Mouse (Mus musculus): Measurements from ENCODE around the gene Trmt5. TPM values are rescaled to one million over a fixed set of nuclear protein-coding genes. Genes with fewer than 3 reads are reported as not detected.

Trmt5 gene
- total and polyA plus RNA-seq, 3 experiments: 21.9 to 51.3 (median 40.5) TPM

GRCm38 (mm10) chr12:73266597-73266996 is 19.9 kb downstream of the Trmt5 start:
- TF ChIP-seq MAZ (IDR thresholded peaks at IDR 0.05; ENCODE audit: low read depth, low read length): no peak
- TF ChIP-seq NRF1 (IDR thresholded peaks at IDR 0.05; ENCODE audit: low read depth, low read length): no peak
- TF ChIP-seq POLR2AphosphoS2 (IDR thresholded peaks at IDR 0.05; ENCODE audit: low read depth, low read length): no peak
- H3K9me3 ChIP-seq (replicated peaks; ENCODE audit: low read length): no peaks in the 10 kb centered on the region
- dilution Hi-C loops (cut with MboI; ENCODE audit: extremely low pct_ligation_motif_present, extremely low pct_unique_long_range_greater_than_20kb, low sequenced_read_pairs): no loop called here
- no peak overlapping the region for H3K4me2 ChIP-seq (ENCODE audit: insufficient read depth, low read depth, poor library complexity, severe bottlenecking)
- no peak overlapping the region for H3K9ac ChIP-seq (ENCODE audit: insufficient read depth, low read depth)
- peaks cover 0 to 14% of the 10 kb centered on the region in 2 experiments for H3K36me3 ChIP-seq (replicated peaks in 1 of 2; ENCODE audit: control insufficient read depth in 1 of 2, insufficient read depth in 1 of 2, low read length in 1 of 2)
- H3K4me1 ChIP-seq (ENCODE audit: control insufficient read depth in 1 of 2, insufficient read depth in 2 of 2): no peaks in the 10 kb centered on the region
- in situ Hi-C loops (cut with MboI; ENCODE audit: low pct_ligation_motif_present, low pct_unique_long_range_greater_than_20kb, low sequenced_read_pairs): no loop called here
- no peak overlapping the region for H3K27ac ChIP-seq (ENCODE audit: insufficient read depth, low read depth)
- no peak for DNase-seq (ENCODE audit: extremely low read depth)
- no peak overlapping the region for H3K4me3 ChIP-seq (replicated peaks in 1 of 3; ENCODE audit: low read depth in 2 of 3, low read length in 2 of 3, poor library complexity in 1 of 3)
- H3K27me3 ChIP-seq (replicated peaks): no peaks in the 10 kb centered on the region
- H3K79me2 ChIP-seq (replicated peaks; ENCODE audit: control insufficient read depth, extremely low read depth, insufficient read depth, poor library complexity, severe bottlenecking): no peaks in the 10 kb centered on the region

GRCm38 (mm10) chr12:73265381-73265978 is 21.0 kb downstream of the Trmt5 start:
- H3K4me3 ChIP-seq (replicated peaks in 1 of 3; ENCODE audit: low read depth in 2 of 3, low read length in 2 of 3, poor library complexity in 1 of 3): no peak overlapping the region
- dilution Hi-C loops (cut with MboI; ENCODE audit: extremely low pct_ligation_motif_present, extremely low pct_unique_long_range_greater_than_20kb, low sequenced_read_pairs) (no loop called here), in situ Hi-C loops (cut with MboI; ENCODE audit: low pct_ligation_motif_present, low pct_unique_long_range_greater_than_20kb, low sequenced_read_pairs) (no loop called here)
- H3K36me3 ChIP-seq (replicated peaks in 1 of 2; ENCODE audit: control insufficient read depth in 1 of 2, insufficient read depth in 1 of 2, low read length in 1 of 2): peaks cover 0 to 13% of the 10 kb centered on the region in 2 experiments
- no peak overlapping the region for H3K4me2 ChIP-seq (ENCODE audit: insufficient read depth, low read depth, poor library complexity, severe bottlenecking)
- H3K9ac ChIP-seq (ENCODE audit: insufficient read depth, low read depth): no peak overlapping the region
- H3K79me2 ChIP-seq (replicated peaks; ENCODE audit: control insufficient read depth, extremely low read depth, insufficient read depth, poor library complexity, severe bottlenecking): no peaks in the 10 kb centered on the region
- H3K9me3 ChIP-seq (replicated peaks; ENCODE audit: low read length): no peaks in the 10 kb centered on the region
- no peak overlapping the region for H3K27ac ChIP-seq (ENCODE audit: insufficient read depth, low read depth)
- H3K27me3 ChIP-seq (replicated peaks): no peaks in the 10 kb centered on the region
- no peaks in the 10 kb centered on the region for H3K4me1 ChIP-seq (ENCODE audit: control insufficient read depth in 1 of 2, insufficient read depth in 2 of 2)
- TF ChIP-seq ZNF384 (IDR thresholded peaks at IDR 0.05; ENCODE audit: low read depth, low read length) (no peak), PAX5 (IDR thresholded peaks at IDR 0.05; ENCODE audit: low read length) (no peak), BHLHE40 (IDR thresholded peaks at IDR 0.05; ENCODE audit: low read depth, low read length) (no peak), MEF2A (IDR thresholded peaks at IDR 0.05; ENCODE audit: borderline replicate concordance, low read depth, low read length) (no peak), USF2 (conservative IDR thresholded peaks at IDR 0.05; ENCODE audit: low read depth, low read length) (no peak), ZMIZ1 (IDR thresholded peaks at IDR 0.05; ENCODE audit: low read depth, low read length) (no peak), EP300 (IDR thresholded peaks at IDR 0.05; ENCODE audit: low read length) (no peak), SIN3A (IDR thresholded peaks at IDR 0.05; ENCODE audit: low read length) (no peak), MXI1 (IDR thresholded peaks at IDR 0.05; ENCODE audit: low read depth, low read length) (no peak), NRF1 (IDR thresholded peaks at IDR 0.05; ENCODE audit: low read depth, low read length) (no peak), CHD2 (IDR thresholded peaks at IDR 0.05; ENCODE audit: low read length) (no peak)
- DNase-seq (ENCODE audit: extremely low read depth): no peak

- Histone ChIP-seq H3K9me3 (replicated peaks; ENCODE audit: low read length) (no peaks in the 10 kb centered on the region), H3K27me3 (replicated peaks) (no peaks in the 10 kb centered on the region)
- no peak for DNase-seq (ENCODE audit: extremely low read depth)
These were observed 26.2 kb downstream of the Trmt5 start for GRCm38 (mm10) chr12:73260339-73260738.

More at GRCm38 (mm10) chr12:73260339-73260738, 26.2 kb downstream of the Trmt5 start:
- Histone ChIP-seq H3K9ac (ENCODE audit: insufficient read depth, low read depth) (no peak overlapping the region), H3K27ac (ENCODE audit: insufficient read depth, low read depth) (no peak overlapping the region), H3K4me1 (ENCODE audit: control insufficient read depth in 1 of 2, insufficient read depth in 2 of 2) (no peaks in the 10 kb centered on the region), H3K4me3 (replicated peaks in 1 of 3; ENCODE audit: low read depth in 2 of 3, low read length in 2 of 3, poor library complexity in 1 of 3) (no peak overlapping the region), H3K4me2 (ENCODE audit: insufficient read depth, low read depth, poor library complexity, severe bottlenecking) (no peak overlapping the region), H3K79me2 (replicated peaks; ENCODE audit: control insufficient read depth, extremely low read depth, insufficient read depth, poor library complexity, severe bottlenecking) (no peaks in the 10 kb centered on the region; the same call in 1 of the 2 replicates), H3K36me3 (replicated peaks in 1 of 2; ENCODE audit: control insufficient read depth in 1 of 2, insufficient read depth in 1 of 2, low read length in 1 of 2) (peaks cover 0 to 15% of the 10 kb centered on the region in 2 experiments)
- TF ChIP-seq USF2 (conservative IDR thresholded peaks at IDR 0.05; ENCODE audit: low read depth, low read length) (no peak), USF1 (IDR thresholded peaks at IDR 0.05; ENCODE audit: low read depth, low read length) (no peak), UBTF (IDR thresholded peaks at IDR 0.05; ENCODE audit: low read depth, low read length) (no peak), SIN3A (IDR thresholded peaks at IDR 0.05; ENCODE audit: low read length) (no peak), EP300 (IDR thresholded peaks at IDR 0.05; ENCODE audit: low read length) (no peak), PAX5 (IDR thresholded peaks at IDR 0.05; ENCODE audit: low read length) (no peak), ZC3H11A (IDR thresholded peaks at IDR 0.05; ENCODE audit: low read depth, low read length) (no peak), ZKSCAN1 (IDR thresholded peaks at IDR 0.05; ENCODE audit: borderline replicate concordance, low read depth, low read length) (no peak)
- in situ Hi-C loops (cut with MboI; ENCODE audit: low pct_ligation_motif_present, low pct_unique_long_range_greater_than_20kb, low sequenced_read_pairs): no loop called here
- dilution Hi-C loops (cut with MboI; ENCODE audit: extremely low pct_ligation_motif_present, extremely low pct_unique_long_range_greater_than_20kb, low sequenced_read_pairs): no loop called here
